Mouse (Mus musculus): ENCODE measurements at regions not wholly inside any gene's neighbourhood (a gene's known extent, or its start where the extent isn't known, plus 50 kb on each side); places are given as distances from the start of the nearest gene placed in this dataset.

DNA sequence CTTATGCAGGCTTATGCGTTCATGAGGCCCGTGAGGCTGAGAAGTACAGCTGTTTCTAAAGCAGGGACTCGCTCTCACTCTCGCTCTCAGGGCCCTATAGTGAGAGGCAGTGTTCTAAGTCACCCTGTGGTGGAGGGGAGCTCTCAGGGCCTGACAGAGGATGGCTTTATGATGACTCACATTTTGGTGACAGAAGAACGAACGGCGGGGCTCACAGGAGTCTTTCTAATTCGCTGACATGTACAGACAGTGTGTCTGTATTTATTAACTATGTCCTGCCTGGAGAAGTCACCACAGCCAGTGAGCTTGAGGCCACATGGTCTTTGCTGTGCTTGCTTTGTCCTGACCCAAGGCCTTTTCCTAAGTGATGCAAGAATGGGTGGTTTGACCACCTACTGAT, 118.6 kb upstream of the Pkdcc start:
- TF ChIP-seq FOSL1 (IDR thresholded peaks at IDR 0.05; ENCODE audit: insufficient read depth, low read length, poor library complexity, severe bottlenecking) (no peak), MAX (IDR thresholded peaks at IDR 0.05) (no peak), MYOG (IDR thresholded peaks at IDR 0.05; ENCODE audit: control insufficient read depth, extremely low read depth, insufficient read length) (no peak), CTCF (IDR thresholded peaks at IDR 0.05; ENCODE audit: control insufficient read depth, insufficient read depth, insufficient read length) (no peak), CEBPB (IDR thresholded peaks at IDR 0.05; ENCODE audit: low read depth) (no peak), USF1 (IDR thresholded peaks at IDR 0.05; ENCODE audit: low read depth) (no peak), MYOD1 (IDR thresholded peaks at IDR 0.05; ENCODE audit: control insufficient read depth, insufficient read length, low read depth) (no peak)
- no peaks in the 10 kb centered on the region for H3K36me3 ChIP-seq (ENCODE audit: control insufficient read depth, insufficient read depth)
- H3K4me3 ChIP-seq (ENCODE audit: insufficient read depth, poor library complexity, severe bottlenecking): no peak overlapping the region
- H3K79me2 ChIP-seq (ENCODE audit: control insufficient read depth, insufficient read depth): no peaks in the 10 kb centered on the region
- no peaks in the 10 kb centered on the region for H3K27me3 ChIP-seq (ENCODE audit: control insufficient read depth, insufficient read depth, insufficient read length)
- H3ac ChIP-seq (ENCODE audit: control insufficient read depth, insufficient read length, low read depth): no peak overlapping the region
- H3K79me3 ChIP-seq (ENCODE audit: low read depth): no peaks in the 10 kb centered on the region

DNA sequence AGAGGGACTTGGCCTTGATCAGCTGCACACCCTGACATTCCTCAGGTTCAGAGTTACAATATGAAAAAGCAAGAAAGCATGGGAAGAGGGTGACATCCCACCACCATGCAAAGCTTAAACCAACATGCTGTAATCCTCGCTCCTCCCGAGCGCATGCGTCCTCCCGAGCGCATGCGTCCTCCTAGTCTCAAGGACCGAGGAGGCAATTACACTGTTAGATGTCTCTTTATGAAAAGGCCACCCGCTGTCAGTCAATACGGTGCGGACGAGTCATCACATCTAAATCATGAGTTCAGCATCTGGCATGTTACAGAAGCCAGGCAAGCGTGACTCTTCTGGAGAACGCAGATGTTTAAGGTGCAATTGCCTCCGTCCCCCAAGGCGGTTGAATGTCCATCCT, 117.1 kb upstream of the Pkdcc start:
- Histone ChIP-seq H3K79me2 (ENCODE audit: control insufficient read depth, insufficient read depth) (no peaks in the 10 kb centered on the region), H3ac (ENCODE audit: control insufficient read depth, insufficient read length, low read depth) (no peak overlapping the region), H3K79me3 (ENCODE audit: low read depth) (no peaks in the 10 kb centered on the region), H3K27me3 (ENCODE audit: control insufficient read depth, insufficient read depth, insufficient read length) (no peaks in the 10 kb centered on the region), H3K4me3 (ENCODE audit: insufficient read depth, poor library complexity, severe bottlenecking) (no peak overlapping the region), H3K36me3 (ENCODE audit: control insufficient read depth, insufficient read depth) (no peaks in the 10 kb centered on the region)
- TF ChIP-seq MAX (IDR thresholded peaks at IDR 0.05): no peak
- TF ChIP-seq CTCF (IDR thresholded peaks at IDR 0.05; ENCODE audit: control insufficient read depth, insufficient read depth, insufficient read length): no peak
- no peak for TF ChIP-seq FOSL1 (IDR thresholded peaks at IDR 0.05; ENCODE audit: insufficient read depth, low read length, poor library complexity, severe bottlenecking)
- no peak for TF ChIP-seq MYOD1 (IDR thresholded peaks at IDR 0.05; ENCODE audit: control insufficient read depth, insufficient read length, low read depth)
- TF ChIP-seq CEBPB (IDR thresholded peaks at IDR 0.05; ENCODE audit: low read depth): no peak
- TF ChIP-seq MYOG (IDR thresholded peaks at IDR 0.05; ENCODE audit: control insufficient read depth, extremely low read depth, insufficient read length): no peak
- TF ChIP-seq USF1 (IDR thresholded peaks at IDR 0.05; ENCODE audit: low read depth): no peak

GRCm38 (mm10) chr17:83098679-83099413, 116.2 kb upstream of the Pkdcc start:
- Histone ChIP-seq H3ac (ENCODE audit: control insufficient read depth, insufficient read length, low read depth) (no peak overlapping the region), H3K27me3 (ENCODE audit: control insufficient read depth, insufficient read depth, insufficient read length) (no peaks in the 10 kb centered on the region), H3K79me3 (ENCODE audit: low read depth) (no peaks in the 10 kb centered on the region), H3K4me3 (ENCODE audit: insufficient read depth, poor library complexity, severe bottlenecking) (no peak overlapping the region), H3K79me2 (ENCODE audit: control insufficient read depth, insufficient read depth) (no peaks in the 10 kb centered on the region), H3K36me3 (ENCODE audit: control insufficient read depth, insufficient read depth) (no peaks in the 10 kb centered on the region)
- TF ChIP-seq MYOD1 (IDR thresholded peaks at IDR 0.05; ENCODE audit: control insufficient read depth, insufficient read length, low read depth) (no peak), CTCF (IDR thresholded peaks at IDR 0.05; ENCODE audit: control insufficient read depth, insufficient read depth, insufficient read length) (no peak), MYOG (IDR thresholded peaks at IDR 0.05; ENCODE audit: control insufficient read depth, extremely low read depth, insufficient read length) (no peak), CEBPB (IDR thresholded peaks at IDR 0.05; ENCODE audit: low read depth) (no peak), MAX (IDR thresholded peaks at IDR 0.05) (no peak), FOSL1 (IDR thresholded peaks at IDR 0.05; ENCODE audit: insufficient read depth, low read length, poor library complexity, severe bottlenecking) (no peak), USF1 (IDR thresholded peaks at IDR 0.05; ENCODE audit: low read depth) (no peak)

DNA sequence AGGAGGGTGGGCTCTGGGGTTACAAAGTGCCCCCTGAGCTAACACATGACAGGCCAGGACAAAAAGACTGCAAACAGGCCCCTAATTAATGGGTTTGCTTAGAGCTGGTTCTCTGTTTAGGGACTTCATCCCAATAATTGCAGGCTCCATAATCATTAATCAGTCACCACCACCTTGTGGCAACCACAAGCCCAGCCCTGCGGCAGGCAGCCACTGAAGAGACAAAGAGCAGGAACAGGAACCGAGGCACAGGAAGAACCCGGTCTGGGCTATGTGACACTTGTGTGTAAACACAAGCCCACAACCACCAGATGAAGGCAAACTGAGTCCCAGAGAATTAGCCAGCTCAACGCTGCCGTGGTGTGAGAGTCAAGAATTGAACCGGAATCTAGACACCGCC, 114.1 kb upstream of the Pkdcc start:
- no peaks in the 10 kb centered on the region for H3K36me3 ChIP-seq (ENCODE audit: control insufficient read depth, insufficient read depth)
- no peak for TF ChIP-seq USF1 (IDR thresholded peaks at IDR 0.05; ENCODE audit: low read depth)
- no peaks in the 10 kb centered on the region for H3K79me2 ChIP-seq (ENCODE audit: control insufficient read depth, insufficient read depth)
- no peaks in the 10 kb centered on the region for H3K27me3 ChIP-seq (ENCODE audit: control insufficient read depth, insufficient read depth, insufficient read length)
- no peak overlapping the region for H3ac ChIP-seq (ENCODE audit: control insufficient read depth, insufficient read length, low read depth)
- no peak overlapping the region for H3K4me3 ChIP-seq (ENCODE audit: insufficient read depth, poor library complexity, severe bottlenecking)
- no peaks in the 10 kb centered on the region for H3K79me3 ChIP-seq (ENCODE audit: low read depth)

- Histone ChIP-seq H3K36me3 (ENCODE audit: control insufficient read depth, insufficient read depth) (no peaks in the 10 kb centered on the region), H3K4me3 (ENCODE audit: insufficient read depth, poor library complexity, severe bottlenecking) (no peak overlapping the region), H3K79me2 (ENCODE audit: control insufficient read depth, insufficient read depth) (no peaks in the 10 kb centered on the region), H3K79me3 (ENCODE audit: low read depth) (no peaks in the 10 kb centered on the region), H3K27me3 (ENCODE audit: control insufficient read depth, insufficient read depth, insufficient read length) (no peaks in the 10 kb centered on the region), H3ac (ENCODE audit: control insufficient read depth, insufficient read length, low read depth) (no peak overlapping the region)
- TF ChIP-seq MAX (IDR thresholded peaks at IDR 0.05) (no peak), USF1 (IDR thresholded peaks at IDR 0.05; ENCODE audit: low read depth) (no peak), FOSL1 (IDR thresholded peaks at IDR 0.05; ENCODE audit: insufficient read depth, low read length, poor library complexity, severe bottlenecking) (no peak), CTCF (IDR thresholded peaks at IDR 0.05; ENCODE audit: control insufficient read depth, insufficient read depth, insufficient read length) (no peak), CEBPB (IDR thresholded peaks at IDR 0.05; ENCODE audit: low read depth) (no peak), MYOG (IDR thresholded peaks at IDR 0.05; ENCODE audit: control insufficient read depth, extremely low read depth, insufficient read length) (no peak)
Observed at GRCm38 (mm10) chr17:83101756-83102155, 113.3 kb upstream of the Pkdcc start.
